Mouse (Mus musculus) left cerebral cortex, adult 2 months (tissue): Measurements from ENCODE around the gene Aftph. TPM values are rescaled to one million over a fixed set of nuclear protein-coding genes. Genes with fewer than 3 reads are reported as not detected.
A peak's percentile ranks its signal among the peaks of the same experiment; 100 is the strongest.

Experiments
- DNase-seq, 2 experiments: peaks; one replicate each; pipeline ENCODE4 v3.0.0; 2021 to 2022; ENCODE audit warnings: low spot score in 2 of 2, mixed read lengths in 1 of 2; ENCODE audit errors: extremely low spot score in 1 of 2
- H3K27ac ChIP-seq: fragments of 200-600 bp; 2 replicates; pipeline ENCODE4 v1.8.1; 2022
- H3K4me3 ChIP-seq: fragments of 200-600 bp; 2 replicates; pipeline ENCODE4 v1.8.1; 2022
- CTCF ChIP-seq: fragments of 200-600 bp; IDR thresholded peaks from 2 replicates; pipeline ENCODE4 v1.8.1; 2022; ENCODE audit warnings: antibody characterized with exemption, mild to moderate bottlenecking, moderate library complexity
- intact Hi-C: fragments of 180-260 bp; cut with DNase I; formaldehyde crosslinking; loops from one replicate; pipeline ENCODE4 v1.15.1; 2025
- total RNA-seq, 2 experiments: library from RNA; stranded (reverse); gene quantifications; 2 replicates each; pipeline ENCODE4 v1.2.3; 2021

Gene Aftph
- total RNA-seq, 2 experiments from 2014 or later, result 92.0 to 92.7 TPM

- no peak for TF ChIP-seq CTCF
- Histone ChIP-seq H3K4me3 (no peak overlapping the region), H3K27ac (no peak overlapping the region)
- no peak for DNase-seq
- intact Hi-C loops, result no loop called here
These were observed 95.9 kb downstream of the Aftph start for GRCm38 (mm10) chr11:20645521-20645920.

- Histone ChIP-seq H3K4me3 (no peak overlapping the region), H3K27ac (no peak overlapping the region)
- intact Hi-C loops, result no loop called here
- no peak for TF ChIP-seq CTCF
- DNase-seq, result no peak
These were observed 96.5 kb downstream of the Aftph start for GRCm38 (mm10) chr11:20644872-20645271.

GRCm38 (mm10) chr11:20644166-20644565 lies 97.2 kb downstream of the Aftph start:
- DNase-seq, result no peak
- intact Hi-C loops, result no loop called here
- TF ChIP-seq CTCF, result no peak
- Histone ChIP-seq H3K27ac (no peak overlapping the region), H3K4me3 (no peak overlapping the region)

GRCm38 (mm10) chr11:20643161-20643560 lies 98.2 kb downstream of the Aftph start:
- TF ChIP-seq CTCF, result no peak
- Histone ChIP-seq H3K4me3 (no peak overlapping the region), H3K27ac (no peak overlapping the region)
- no peak for DNase-seq
- intact Hi-C loops, result no loop called here

GRCm38 (mm10) chr11:20642321-20642720 lies 99.1 kb downstream of the Aftph start:
- no peak for DNase-seq
- Histone ChIP-seq H3K4me3 (no peak overlapping the region), H3K27ac (no peak overlapping the region)
- intact Hi-C loops, result no loop called here
- TF ChIP-seq CTCF, result no peak

GRCm38 (mm10) chr11:20639918-20640447 lies 101.4 kb downstream of the Aftph start:
- no peak for TF ChIP-seq CTCF
- Histone ChIP-seq H3K4me3 (no peak overlapping the region), H3K27ac (no peak overlapping the region)
- no peak for DNase-seq
- intact Hi-C loops, result loop anchor here (2.0 to 10.0 kb wide), 2 partner anchors 185 to 435 kb away; partner anchors contain the start of gene Rab1a

- DNase-seq, result peak; percentile 60 to 74
- no peak overlapping the region for H3K4me3 ChIP-seq
- TF ChIP-seq CTCF, result peak; percentile 93
- intact Hi-C loops, result loop anchor here (2.0 to 10.0 kb wide), 2 partner anchors 184 to 434 kb away; partner anchors contain the start of gene Rab1a
- H3K27ac ChIP-seq, result no peak overlapping the region
These were observed 102.5 kb downstream of the Aftph start for GRCm38 (mm10) chr11:20638841-20639240.

- intact Hi-C loops, result loop anchor here (10.0 kb wide), 1 partner anchor 432 kb away; the partner anchor contains the start of gene Rab1a
- no peak for DNase-seq
- no peak overlapping the region for H3K27ac ChIP-seq
- no peak for TF ChIP-seq CTCF
- H3K4me3 ChIP-seq, result no peak overlapping the region
These were observed 104.3 kb downstream of the Aftph start for GRCm38 (mm10) chr11:20637060-20637459.

GRCm38 (mm10) chr11:20636114-20636513 lies 105.3 kb downstream of the Aftph start:
- Histone ChIP-seq H3K27ac (no peak overlapping the region), H3K4me3 (no peak overlapping the region)
- no peak for DNase-seq
- intact Hi-C loops, result loop anchor here (10.0 kb wide), 1 partner anchor 431 kb away; the partner anchor contains the start of gene Rab1a
- no peak for TF ChIP-seq CTCF

GRCm38 (mm10) chr11:20635646-20636045 lies 105.7 kb downstream of the Aftph start:
- DNase-seq, result no peak
- Histone ChIP-seq H3K4me3 (no peak overlapping the region), H3K27ac (no peak overlapping the region)
- TF ChIP-seq CTCF, result no peak
- intact Hi-C loops, result loop anchor here (10.0 kb wide), 1 partner anchor 431 kb away; the partner anchor contains the start of gene Rab1a

Other genes starting within 250 kb of the Aftph start
- gene Sertad2, start 198.3 kb downstream of the Aftph start, total RNA-seq, result 10 to 100 TPM; 23.0 to 28.5 TPM
- gene Lgalsl, start 89.5 kb upstream of the Aftph start, total RNA-seq, result 10 to 100 TPM; 80.7 to 86.3 TPM